Mouse (Mus musculus): ENCODE results near the gene Map7d1.

Map7d1 gene

DNA sequence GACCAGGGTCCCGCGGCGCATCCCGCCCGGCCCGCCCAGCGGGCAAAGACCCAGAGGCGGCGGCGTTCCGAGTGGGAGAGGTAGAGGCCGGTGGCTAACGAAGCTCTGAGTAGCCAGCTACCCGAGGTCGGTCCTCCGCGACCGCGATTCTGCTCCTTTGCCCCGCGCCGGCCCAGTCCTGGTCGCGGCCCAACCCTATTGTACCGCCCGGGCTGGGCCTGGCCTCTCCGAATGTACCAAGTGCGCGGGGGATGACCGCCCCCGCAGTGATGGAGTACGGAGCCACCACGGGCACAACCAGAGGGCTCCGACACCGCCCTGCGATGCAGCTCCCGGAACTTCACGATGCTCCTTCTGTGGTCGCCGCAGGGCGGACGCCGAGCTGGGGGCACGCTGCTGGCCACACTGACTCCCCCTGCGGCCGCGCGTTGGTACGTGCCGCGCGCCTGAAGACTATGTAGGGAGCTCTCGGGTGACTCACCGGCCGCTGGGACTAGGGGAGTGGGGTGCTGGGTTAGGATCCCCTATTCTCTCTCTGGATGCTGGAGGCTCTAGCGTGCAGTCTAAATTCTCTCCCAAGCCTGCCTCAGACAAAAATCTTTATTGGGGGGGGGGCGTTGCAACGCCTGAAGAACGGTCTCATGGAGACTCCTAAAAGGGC lies at the start of gene Map7d1:
Gene Map7d1, minus strand, starts transcription at position 213 of the 661 bp plus-strand sequence.
- DNase-seq, result peak; percentile 89 to 94

DNA sequence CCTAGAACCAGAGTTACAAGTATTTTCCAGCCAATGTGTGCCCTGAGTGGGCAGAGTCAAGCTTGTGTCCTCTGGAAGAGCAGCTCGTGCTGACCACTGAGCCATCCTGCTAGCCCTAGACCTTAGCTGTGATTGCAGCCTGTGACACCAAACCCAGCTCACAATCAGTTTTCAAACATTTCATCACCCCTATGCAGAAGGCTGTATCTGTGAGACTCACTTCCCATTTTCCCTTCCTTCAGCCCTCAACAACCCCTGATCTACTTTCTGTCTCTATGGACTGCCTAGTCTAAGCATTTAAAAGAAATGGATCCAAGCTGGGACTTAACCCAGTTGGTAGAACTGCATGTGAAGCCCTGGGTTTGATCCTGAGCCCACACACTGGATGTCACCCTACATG lies 49.3 kb upstream of the Map7d1 start:
- no peak for DNase-seq

DNA sequence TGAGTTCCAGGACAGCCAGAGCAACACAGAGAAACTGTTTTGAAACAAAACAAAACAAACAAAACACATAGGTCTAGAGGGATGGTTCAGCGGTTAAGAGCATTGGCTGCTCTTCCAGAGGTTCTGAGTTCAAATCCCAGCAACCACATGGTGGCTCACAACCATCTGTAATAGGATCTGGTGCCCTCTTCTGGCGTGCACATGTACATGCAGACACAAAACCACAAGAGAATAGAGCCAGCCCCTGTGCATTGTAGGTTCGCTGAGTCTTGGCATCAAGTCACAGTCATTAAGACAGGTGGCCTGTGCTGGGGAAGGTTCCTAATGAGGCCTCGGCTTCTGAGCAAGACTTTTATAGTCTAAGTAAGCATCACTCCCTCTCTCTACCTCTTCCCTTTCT lies 47.7 kb upstream of the Map7d1 start:
- no peak for DNase-seq

DNA sequence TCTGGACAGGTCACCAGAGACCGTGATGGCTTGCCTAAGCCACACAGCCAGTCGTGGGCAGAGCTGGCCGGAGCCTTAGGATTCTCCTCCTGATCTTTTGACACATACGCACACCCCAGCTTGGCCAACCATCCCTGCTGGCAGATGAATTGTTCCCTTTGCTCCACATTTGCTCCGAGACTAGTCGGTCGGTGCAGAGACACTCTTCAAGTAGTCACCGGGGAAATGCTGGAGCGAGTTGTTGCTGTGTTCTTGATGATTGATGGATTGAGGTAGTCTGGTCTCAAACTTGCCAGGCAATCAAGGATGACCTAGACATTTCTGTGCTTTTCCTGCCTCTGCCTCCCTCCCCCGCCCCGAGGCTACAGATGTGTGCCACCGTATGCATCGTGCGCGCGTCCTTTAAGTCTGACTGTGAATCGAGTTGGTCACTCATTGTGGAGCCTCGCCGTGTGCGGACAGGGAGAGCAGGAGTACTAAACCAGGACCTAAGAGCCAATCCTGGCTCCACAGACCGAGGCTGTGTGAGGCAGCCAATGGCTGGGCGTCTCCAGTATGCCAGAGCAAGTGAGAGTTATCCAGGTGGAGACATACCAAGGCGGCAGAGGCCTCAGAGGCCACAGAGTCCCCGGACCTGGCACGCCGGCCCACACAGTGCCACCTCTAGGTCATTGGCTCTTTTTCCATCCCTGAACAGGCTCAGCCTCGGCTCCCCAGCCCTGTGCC lies 45.6 kb upstream of the Map7d1 start:
- peak in 1 of 2 experiments; percentile 54 for DNase-seq

DNA sequence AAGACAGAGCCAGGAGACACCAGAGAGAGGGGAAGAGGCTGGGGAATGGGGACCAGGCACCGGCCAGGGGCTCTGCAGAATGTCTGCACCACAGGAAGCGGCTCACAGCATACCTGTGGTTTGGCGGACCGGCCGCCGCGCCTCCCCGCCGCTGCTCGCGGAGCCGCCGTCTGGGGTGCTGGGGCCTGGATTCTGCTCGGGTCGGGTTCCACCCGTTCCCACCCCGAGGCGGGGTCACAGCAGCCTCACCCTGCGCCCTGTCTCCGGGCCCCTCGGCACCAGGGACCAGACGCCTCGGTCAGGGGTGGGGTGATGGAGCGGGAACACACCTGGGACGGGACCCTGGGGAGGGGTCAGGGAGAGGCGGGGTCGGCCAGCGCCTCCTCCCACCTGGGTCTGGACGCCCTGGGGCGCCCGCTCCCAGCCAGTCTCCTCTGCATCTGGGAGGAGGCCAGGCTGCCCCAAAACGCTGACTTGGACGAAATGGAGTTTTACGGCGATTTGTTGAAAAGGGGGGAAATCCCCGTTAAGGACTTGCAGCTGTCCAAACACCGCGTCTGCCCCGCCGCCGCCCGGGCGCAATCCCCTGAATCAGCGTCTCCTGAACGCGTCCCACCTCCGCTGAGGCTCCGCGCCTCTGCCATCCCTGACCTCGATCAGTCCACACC lies 44.9 kb upstream of the Map7d1 start:
- DNase-seq, result peak in 1 of 2 experiments; percentile 61

DNA sequence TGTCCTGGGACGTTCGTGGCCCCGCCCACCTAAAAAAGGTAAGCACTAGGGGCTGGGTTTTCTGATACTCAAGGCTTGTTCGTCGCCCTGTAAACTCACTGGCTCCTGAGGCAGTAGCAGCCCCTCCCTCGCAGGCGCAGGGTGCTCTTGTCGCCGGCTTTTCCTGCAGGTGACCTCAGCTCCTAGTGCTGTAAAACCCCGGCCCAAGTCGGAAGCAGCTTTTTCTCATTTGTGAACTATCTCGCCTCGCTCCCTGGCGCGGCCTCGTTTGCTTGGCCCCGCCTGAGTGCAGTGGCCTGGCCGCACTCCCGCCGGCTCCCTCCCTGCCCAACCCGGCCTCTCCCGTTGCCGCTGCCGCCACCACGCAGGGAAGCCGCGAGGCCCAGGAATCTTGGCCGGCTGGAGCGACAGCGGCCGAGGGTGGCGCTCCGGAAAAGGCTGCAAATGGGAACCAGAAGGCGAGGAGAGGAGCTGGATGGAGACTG lies 40.5 kb upstream of the Map7d1 start:
- peak; percentile 82 to 88 for DNase-seq

DNA sequence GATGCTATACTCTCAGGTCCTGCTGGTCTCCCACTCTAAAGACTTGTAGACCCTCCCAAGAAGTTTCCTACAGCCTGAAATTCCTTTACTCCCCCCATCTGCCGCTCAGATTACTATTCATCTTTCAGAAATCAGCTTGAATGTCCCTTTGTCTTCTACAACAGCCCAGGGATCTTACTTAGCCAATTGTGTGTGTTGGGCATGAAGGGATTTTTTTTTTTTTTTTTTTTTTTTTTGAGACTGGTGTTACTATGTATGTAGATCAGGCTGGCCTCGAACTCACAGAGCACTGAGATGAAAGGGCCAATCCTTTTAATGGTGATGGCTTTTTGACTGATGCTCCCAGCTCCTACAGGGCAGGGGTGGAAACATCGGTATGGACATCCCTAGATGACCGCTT lies 39.8 kb upstream of the Map7d1 start:
- no peak for DNase-seq

DNA sequence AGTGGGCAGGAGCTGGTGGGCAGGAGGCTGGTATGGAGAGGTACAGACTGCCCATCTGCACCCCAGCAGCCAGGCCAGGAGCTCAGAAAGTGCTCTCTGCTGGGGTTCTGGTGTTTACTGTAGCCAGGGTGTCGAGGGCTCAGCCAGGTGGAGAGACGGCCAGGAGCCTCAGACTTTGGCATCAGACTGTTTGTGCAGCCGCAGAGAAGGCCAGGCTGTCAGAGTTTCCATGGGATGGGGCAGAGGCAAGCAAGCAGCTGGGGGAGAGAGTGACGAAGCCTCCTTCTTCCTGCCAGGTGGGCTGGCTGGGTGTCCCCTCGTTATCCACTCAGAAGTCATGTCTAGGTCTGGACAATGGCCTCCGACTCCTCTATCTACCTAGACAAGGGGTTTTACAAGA lies 39.0 kb upstream of the Map7d1 start:
- DNase-seq, result no peak

DNA sequence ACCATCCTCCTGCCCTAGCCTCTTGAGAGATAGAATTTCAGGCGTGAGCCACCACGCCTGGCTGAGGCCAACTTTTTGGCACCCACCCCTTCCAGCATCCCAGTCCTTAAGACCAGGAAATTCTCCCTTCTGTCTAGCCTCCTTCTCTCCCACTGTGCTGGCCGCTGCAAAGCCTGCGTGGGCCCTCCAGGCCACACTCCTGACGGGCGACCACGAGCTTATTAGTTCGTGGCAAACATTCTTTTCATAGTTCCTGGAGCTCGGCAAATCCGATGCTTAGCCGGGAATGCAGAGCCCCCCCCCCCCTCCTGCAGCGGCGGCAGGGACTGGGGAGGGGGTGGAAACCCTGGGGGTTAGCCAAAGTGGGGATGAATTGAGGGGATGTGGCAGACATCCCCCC lies 35.1 kb upstream of the Map7d1 start:
- DNase-seq, result no peak

- no peak for DNase-seq
These were observed 34.2 kb upstream of the Map7d1 start for GRCm38 (mm10) chr4:126290314-126290713.

DNA sequence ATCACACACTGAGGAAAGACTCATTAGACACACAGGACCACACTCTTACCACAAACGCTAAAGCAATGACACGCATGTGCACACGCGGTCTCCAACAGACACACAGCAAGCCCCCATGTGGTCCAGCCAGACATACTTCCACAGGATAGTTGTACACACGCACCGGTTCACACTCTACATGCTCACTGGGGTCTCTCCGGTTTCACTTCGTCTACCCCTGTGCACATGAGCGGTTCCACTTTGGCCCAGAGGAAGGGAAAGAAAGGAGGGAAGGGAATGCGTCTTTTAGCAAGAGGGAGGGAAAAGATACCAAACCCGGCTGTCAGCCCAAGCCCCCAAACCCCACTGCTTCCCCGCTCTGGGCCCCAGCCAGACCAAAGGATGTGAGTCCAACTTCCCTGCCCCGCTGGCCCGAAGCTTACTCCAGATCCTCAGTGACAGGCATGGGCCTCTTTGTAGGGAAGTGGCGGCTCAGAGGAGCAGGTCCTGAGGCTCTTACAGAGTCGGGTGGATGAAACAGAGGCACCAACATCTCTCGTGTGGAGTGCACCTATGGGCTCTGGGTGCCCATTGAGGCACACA lies 32.0 kb upstream of the Map7d1 start:
- DNase-seq, result peak; percentile 53 to 57

- peak; percentile 47 to 64 for DNase-seq
These were observed 31.3 kb upstream of the Map7d1 start for GRCm38 (mm10) chr4:126287302-126287995.

GRCm38 (mm10) chr4:126286492-126286891 lies 30.3 kb upstream of the Map7d1 start, which contains the start of gene Col8a2:
TSS of gene Col8a2 (plus strand) at chr4:126286793.
- DNase-seq, result peak; percentile 66 to 73

- no peak for DNase-seq
These were observed 27.4 kb upstream of the Map7d1 start for GRCm38 (mm10) chr4:126283582-126283981.

DNA sequence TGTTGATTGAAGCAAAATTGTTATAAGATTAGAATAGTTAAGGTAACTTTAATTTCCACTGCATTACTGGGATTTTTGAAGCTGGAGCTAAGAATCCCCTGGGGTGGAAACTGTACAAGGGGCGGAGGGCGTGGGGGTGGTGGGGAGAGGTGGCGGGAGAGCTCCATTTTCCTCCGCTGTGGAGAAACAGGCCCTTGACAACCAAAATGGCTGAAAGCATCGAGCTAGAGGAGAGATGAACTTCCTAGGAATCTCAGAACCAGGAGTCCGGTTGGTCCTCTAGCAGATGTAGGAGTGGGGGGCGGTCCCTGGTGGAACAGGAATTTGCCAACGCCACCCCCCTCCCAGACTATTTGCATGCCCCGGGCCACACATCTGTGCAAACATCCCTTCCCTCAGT lies 25.6 kb upstream of the Map7d1 start:
- DNase-seq, result no peak

DNA sequence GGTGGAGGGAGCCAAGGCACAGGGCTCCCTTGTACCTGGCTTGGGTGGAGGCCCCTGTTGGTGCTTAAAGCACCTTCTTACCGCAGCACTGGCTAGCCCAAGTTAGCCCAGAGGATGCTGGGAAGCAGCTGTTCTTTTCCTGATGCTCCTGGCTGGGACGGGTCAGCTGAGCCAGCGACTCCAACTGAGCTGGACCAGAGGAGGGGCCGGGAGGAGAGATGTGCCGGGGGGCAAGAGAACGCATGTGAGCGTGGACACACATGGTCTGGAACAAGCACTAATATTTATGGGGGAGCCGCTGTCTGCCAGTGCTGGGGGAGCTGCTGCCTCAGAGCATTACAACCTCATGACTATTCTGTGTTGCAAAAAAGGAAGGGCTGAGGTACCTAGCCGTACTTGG lies 22.8 kb upstream of the Map7d1 start:
- DNase-seq, result no peak

DNA sequence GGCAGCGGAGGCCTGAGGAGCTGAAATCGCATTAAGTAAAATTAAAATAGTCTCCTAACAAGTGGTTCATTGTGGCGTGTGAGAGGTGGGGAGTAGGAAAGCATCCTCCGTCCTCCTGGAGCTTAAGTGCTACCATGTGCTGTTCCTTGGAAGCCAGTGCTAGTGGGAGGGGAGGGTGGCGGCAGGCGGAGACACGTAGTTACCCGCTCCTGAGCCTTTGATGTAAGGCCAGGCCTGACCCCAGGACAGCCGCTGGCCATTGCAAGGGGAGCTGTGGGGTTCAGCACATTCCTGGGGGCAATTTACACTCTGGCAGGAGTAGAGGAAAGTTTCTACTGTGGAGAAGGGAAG lies 22.4 kb upstream of the Map7d1 start:
- no peak for DNase-seq

DNA sequence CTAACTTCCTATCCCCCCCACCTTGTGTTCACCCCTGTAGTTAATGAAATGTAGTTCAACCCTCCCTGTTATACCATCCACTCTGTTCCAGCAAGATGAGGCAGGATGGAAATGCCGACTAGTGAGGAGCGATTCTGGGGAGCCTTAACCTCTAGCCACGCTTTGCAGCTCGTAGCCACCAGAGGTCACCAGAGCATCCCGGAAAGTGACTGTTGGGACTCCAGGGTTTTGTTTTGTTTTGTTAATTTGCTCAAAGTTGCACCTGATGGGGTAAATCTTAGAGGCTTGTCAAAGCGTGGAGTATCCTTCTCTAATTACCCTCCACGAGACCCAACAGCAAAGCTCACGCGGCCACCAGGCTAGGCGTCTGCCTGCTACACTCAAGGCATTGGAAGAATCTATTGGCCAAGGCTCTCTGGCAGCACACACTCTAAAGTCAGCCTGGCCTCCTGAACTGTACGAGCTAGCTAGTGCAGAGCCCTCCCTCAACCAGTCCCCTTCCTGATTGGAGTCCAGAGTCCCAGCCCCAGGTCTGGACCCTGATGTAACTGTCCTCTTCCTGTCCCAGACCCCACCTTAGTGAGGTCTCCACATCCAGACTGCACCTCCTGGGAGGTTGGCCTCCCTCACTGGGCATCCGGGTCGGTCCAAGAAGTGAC lies 21.9 kb upstream of the Map7d1 start:
- peak; percentile 77 to 79 for DNase-seq

DNA sequence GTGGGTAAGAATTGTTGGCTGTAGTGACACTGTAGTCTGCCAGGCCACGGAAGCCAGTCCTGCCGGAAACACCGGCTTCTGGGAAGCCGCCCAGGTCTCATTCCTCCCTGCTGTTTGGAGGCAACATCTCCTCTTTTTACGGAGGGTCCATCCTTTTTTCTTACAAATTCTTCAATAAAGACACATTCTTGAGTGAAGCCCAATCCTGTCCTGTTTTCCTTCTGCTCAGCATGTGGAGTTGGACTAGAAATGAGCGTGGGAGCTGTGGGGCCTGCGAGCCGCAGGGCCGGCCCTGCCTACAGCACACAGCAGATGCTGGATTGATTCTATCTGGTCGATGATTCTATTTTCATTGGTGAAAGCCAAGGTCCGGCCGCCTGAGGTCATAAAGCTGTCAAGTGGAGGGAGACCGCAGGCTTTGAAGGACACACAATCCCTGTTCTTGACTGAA lies 19.6 kb upstream of the Map7d1 start:
- peak; percentile 66 to 72 for DNase-seq

GRCm38 (mm10) chr4:126275081-126275480 lies 18.9 kb upstream of the Map7d1 start:
- DNase-seq, result no peak

DNA sequence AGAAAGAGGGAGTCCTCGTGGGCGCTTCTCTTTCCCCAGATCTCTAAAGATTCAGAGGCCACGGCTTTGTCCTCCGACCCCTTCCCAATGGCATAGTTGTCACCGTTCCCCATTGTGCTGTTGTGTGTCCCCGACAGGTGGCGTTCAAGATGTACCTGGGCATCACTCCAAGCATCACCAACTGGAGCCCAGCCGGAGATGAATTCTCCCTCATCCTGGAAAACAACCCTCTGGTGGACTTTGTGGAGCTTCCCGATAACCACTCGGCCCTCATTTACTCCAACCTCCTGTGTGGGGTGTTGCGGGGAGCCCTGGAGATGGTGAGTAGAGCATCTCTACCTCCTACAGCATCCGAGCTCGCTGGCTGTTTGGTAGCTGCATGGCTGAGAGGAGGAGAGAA lies 17.6 kb upstream of the Map7d1 start:
- DNase-seq, result no peak

DNA sequence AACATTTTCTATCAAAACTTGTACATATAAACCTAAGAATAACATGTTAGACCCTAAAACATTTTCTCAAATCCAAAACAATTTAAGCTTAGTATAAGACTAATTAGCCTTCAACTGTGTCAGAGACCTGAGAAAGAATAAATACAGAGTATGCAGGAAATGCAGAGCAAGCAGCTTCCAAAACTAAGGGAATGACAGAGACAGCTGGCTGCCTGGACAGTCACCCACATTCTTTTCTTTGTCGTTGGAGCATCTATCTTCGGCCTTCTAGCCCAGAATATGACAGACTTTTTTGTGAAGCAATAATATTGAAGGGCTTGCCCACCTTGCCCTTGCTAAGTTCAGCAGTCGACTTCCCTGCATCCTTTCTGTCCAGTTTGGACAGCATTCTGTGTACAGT lies 13.1 kb upstream of the Map7d1 start:
- DNase-seq, result no peak
